Mouse (Mus musculus) MEL (cell line): ENCODE results near the gene Tbc1d1.

ENCODE experiments used
- CTCF ChIP-seq, 3 experiments: IDR thresholded peaks in 2 of 3; conservative IDR thresholded peaks in 1 of 3; 2 replicates each; pipeline ENCODE4 v1.5.1; 2011 to 2012; ENCODE audit warnings: low read length in 3 of 3, low read depth in 2 of 3, mild to moderate bottlenecking in 2 of 3, improper control_type of control experiment in 1 of 3, inconsistent platforms in 1 of 3, mixed read lengths in 1 of 3, moderate library complexity in 1 of 3; ENCODE audit not compliant: control insufficient read depth in 1 of 3, insufficient read depth in 1 of 3, poor library complexity in 1 of 3, severe bottlenecking in 1 of 3
- RAD21 ChIP-seq: IDR thresholded peaks from 2 replicates; pipeline ENCODE4 v1.6.1; 2011; ENCODE audit warnings: mild to moderate bottlenecking, low read depth, low read length, improper control_type of control experiment

DNA sequence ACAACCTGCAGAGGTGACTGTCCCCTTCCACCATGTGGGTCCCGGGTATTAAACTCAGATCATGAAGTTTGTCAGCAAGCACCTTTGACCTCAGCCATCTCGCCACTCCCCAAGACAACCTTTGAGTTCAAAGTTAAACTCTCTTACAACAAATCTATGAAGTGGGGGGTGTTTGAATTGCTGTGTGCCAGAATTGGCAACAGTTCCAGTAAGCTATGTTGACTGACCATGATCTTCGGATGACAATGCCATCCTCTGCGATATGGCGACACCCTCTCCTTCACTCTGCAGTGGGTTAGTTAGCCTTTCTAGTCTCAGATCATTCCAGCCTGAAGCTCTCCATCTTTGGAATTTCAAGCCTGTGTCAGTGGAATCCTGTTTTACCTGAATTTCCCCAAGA lies 217.6 kb downstream of the Tbc1d1 start:
- TF ChIP-seq CTCF (IDR thresholded peaks at IDR 0.05 in 2 of 3, conservative IDR thresholded peaks at IDR 0.05 in 1 of 3; ENCODE audit: control insufficient read depth in 1 of 3, insufficient read depth in 1 of 3, low read depth in 2 of 3, low read length in 3 of 3, poor library complexity in 1 of 3, severe bottlenecking in 1 of 3) (no peak), RAD21 (no peak)
